Mouse (Mus musculus) T-helper 1 cell (primary cell): ENCODE measurements around the gene Syt7.

Experiments
- in situ Hi-C: fragments of 300-600 bp; cut with MboI, MseI; formaldehyde crosslinking; loops from one replicate; pipeline ENCODE4 v1.15.1; 2025; ENCODE audit warnings: high pct_unique_total_duplicates

Syt7 gene

DNA sequence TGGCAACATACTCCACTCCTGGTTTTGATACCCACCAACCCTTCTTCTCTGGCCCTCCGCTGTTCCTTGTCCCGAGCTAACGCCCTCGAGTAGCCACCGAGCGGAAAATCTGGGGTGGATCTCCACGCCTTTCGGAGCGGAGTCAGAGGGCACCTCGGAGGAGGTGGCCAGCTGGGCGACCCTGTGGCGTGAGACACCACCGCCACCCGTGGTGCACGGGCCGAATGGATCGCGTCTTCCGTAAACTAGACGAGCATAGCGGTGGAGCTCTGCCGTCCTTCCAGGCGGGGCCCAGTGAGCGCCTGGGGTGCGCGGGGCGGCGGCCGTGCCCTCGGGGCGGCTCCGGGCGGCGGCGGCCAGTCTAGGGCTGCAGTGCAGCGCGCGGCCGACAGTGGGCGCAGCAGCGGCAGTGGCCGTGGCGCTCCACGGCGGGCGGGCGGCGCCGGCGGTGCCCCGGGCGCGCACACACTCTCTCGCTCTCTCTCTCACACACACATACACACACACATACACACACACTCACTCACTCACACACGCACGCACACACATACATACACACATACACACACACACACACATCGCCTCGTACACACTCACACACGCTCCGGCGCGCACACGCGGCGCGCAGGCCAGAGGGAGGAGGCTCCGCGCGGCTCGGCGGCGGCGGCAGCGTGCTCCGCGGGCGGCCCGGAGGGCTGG lies at the start of gene Syt7:
Gene Syt7 (plus strand): TSS at position 476 of the 699 bp plus-strand sequence.
- in situ Hi-C loops = no loop called here

- in situ Hi-C loops = no loop called here
Observed at GRCm38 (mm10) chr19:10339271-10339670, 49.6 kb upstream of the Syt7 start.

- in situ Hi-C loops = loop anchor here (5.0 kb wide), 1 partner anchor 92 kb away; no protein-coding TSS in a partner anchor
Observed at GRCm38 (mm10) chr19:10340661-10341060, 48.2 kb upstream of the Syt7 start.

GRCm38 (mm10) chr19:10341152-10341551 lies 47.7 kb upstream of the Syt7 start:
- in situ Hi-C loops = loop anchor here (5.0 kb wide), 1 partner anchor 91 kb away; no protein-coding TSS in a partner anchor

- in situ Hi-C loops = loop anchor here (5.0 kb wide), 1 partner anchor 90 kb away; no protein-coding TSS in a partner anchor
Observed at GRCm38 (mm10) chr19:10341817-10342439, 47.0 kb upstream of the Syt7 start.

GRCm38 (mm10) chr19:10343866-10344265 lies 45.0 kb upstream of the Syt7 start:
- in situ Hi-C loops = loop anchor here (5.0 kb wide), 1 partner anchor 88 kb away; no protein-coding TSS in a partner anchor

DNA sequence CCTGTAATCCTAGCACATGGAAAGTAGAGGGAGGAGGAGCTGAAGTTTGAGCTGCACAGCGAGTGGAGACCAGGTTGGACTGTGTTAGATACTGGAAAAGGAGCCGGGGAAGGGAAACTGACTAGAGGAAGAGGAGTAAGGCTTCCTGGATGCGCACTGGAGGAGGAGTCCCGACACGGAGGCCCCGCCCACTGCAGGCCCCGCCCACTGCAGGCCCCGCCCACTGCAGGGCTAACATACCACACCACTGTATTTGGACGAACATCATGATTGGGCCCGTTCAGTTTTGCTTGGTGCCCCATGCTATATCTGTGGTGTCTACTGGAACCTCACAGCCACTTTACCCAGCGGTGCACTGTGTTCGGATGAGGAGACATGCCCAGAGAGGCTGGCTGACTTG lies 43.2 kb upstream of the Syt7 start:
- in situ Hi-C loops = no loop called here

GRCm38 (mm10) chr19:10347628-10348273 lies 41.1 kb upstream of the Syt7 start:
- in situ Hi-C loops = no loop called here

DNA sequence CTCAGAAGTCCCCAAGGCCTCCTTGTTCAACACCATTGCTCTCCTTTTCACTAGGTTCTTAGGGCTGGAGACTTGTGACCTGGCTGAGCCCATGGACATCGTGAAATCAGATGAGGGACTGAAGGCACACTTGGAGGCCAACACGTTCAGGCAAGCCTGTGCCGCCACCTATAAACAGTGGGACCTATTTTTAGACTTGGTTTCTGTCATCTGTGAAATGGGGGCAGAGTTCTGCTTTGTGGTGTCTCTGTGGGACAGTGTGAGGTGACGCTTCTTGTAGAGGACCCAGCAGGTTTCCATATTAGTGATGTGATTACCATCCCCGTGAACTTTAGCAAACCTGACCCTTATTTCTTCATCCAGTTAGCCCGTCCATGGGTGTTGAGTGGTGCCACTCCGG lies 36.7 kb upstream of the Syt7 start:
- in situ Hi-C loops = no loop called here

- in situ Hi-C loops = no loop called here
Observed at GRCm38 (mm10) chr19:10354830-10355229, 34.1 kb upstream of the Syt7 start.

GRCm38 (mm10) chr19:10356845-10357503 lies 31.9 kb upstream of the Syt7 start:
- in situ Hi-C loops = no loop called here

GRCm38 (mm10) chr19:10359105-10359946 lies 29.6 kb upstream of the Syt7 start:
- in situ Hi-C loops = no loop called here

DNA sequence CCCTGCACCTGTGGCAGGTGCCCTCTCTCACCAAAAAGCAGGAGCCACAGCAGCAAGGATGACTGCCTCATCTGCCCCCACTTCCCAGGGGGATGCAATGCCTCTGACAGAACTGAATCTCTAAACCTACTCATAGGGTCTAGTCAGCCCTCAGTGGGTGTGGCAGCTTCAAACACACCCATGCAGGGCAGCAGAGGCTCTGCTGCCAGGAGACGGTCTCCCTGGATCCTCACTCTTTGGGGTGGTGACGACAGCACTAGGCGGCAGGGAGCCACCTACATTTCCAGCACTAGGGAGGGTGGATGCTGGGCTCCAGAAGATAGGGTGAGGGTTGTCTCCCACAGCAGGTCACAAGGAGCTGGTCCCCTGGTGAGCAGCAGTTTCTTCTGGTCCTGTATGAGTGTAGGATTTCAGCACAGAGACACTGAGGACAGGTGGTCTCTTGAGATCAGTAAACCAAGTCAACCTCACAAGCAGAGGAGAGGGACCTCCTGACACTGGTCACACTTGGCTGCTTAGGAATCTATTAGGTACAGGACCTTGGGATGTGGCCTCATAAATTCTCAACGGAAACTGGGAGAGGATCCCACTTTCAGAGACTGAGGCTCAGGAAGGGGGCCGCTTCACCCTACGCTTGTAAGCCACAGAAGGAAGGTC lies 26.3 kb upstream of the Syt7 start:
- in situ Hi-C loops = no loop called here

GRCm38 (mm10) chr19:10363869-10364268 lies 25.0 kb upstream of the Syt7 start:
- in situ Hi-C loops = no loop called here

GRCm38 (mm10) chr19:10366116-10366845 lies 22.6 kb upstream of the Syt7 start:
- in situ Hi-C loops = no loop called here

GRCm38 (mm10) chr19:10367802-10368201 lies 21.1 kb upstream of the Syt7 start:
- in situ Hi-C loops = no loop called here

GRCm38 (mm10) chr19:10369936-10370335 lies 19.0 kb upstream of the Syt7 start:
- in situ Hi-C loops = no loop called here

DNA sequence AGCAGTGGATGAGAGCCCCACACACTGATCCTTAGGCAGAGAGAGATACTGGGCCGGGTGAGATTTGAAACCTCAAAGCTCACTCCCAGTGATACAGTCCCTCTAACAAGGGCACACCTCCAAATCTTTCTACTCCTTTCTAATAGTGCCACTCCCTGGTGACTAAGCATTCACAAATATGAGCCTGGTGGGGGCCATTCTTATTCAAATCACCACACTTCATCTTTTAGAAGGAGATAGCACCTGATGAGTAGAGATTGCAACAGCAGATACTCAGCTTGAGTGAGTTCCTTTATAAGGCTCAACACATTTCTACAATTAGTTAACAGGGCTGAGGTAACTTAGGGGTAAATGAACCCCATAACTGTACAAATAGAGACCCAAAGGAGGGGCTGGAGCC lies 15.7 kb upstream of the Syt7 start:
- in situ Hi-C loops = no loop called here

- in situ Hi-C loops = no loop called here
Observed at GRCm38 (mm10) chr19:10375260-10375659, 13.6 kb upstream of the Syt7 start.

- in situ Hi-C loops = no loop called here
Observed at GRCm38 (mm10) chr19:10379978-10380377, 8.9 kb upstream of the Syt7 start.
